Comparison of ENCODE assay signal across 25 mouse cellular contexts in the genomic region with DNA sequence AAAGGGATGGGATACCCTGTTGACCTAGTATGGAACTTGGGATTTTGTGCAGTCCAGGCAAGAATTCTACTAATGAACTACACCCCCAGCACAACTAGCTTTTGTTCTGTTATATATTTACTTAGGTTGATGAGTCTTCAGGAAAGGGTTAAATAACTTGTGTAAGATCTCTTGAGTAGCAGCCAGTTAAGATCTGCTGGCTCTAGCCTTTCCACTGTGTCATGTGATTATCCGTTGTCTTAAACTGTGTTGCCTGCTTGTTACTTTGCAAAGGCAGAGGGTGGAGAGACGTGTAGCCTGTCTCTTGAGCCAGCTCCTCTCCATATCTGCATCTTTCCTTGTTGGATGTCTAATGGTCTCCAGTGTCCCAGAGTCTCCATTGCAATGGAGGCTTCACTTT.
"Had no signal": no experiment of that assay in that cellular context is flagged by ENCODE, and none has a peak within 500 bp of the region (broad histone marks: within the 10 kb centered on the region; RNA-seq: fewer than 3 reads in every experiment).

No protein-coding gene starts in this region.

- H3K4me1 ChIP-seq: hindbrain, embryonic 10.5 days; hindbrain, embryonic 12.5 days; intestine, embryonic 15.5 days; limb, embryonic 10.5 days; limb, embryonic 12.5 days had no signal

- H3K9ac ChIP-seq: heart, embryonic 12.5 days; hindbrain, embryonic 12.5 days; hindbrain, embryonic 14.5 days; intestine, embryonic 15.5 days; limb, embryonic 12.5 days; liver, embryonic 13.5 days; liver, embryonic 15.5 days; liver, postnatal 0 days had no signal

- H3K4me3 ChIP-seq: gastrocnemius, adult 2 months; heart, embryonic 10.5 days; heart, embryonic 12.5 days; hindbrain, embryonic 10.5 days; hindbrain, embryonic 12.5 days; intestine, embryonic 15.5 days; layer of hippocampus, adult 2 months; left cerebral cortex, adult 2 months; limb, embryonic 10.5 days; limb, embryonic 12.5 days; liver, embryonic 13.5 days; liver, embryonic 15.5 days had no signal

- H3K4me2 ChIP-seq: heart, embryonic 12.5 days; hindbrain, embryonic 12.5 days; hindbrain, embryonic 14.5 days; intestine, embryonic 15.5 days; limb, embryonic 12.5 days; liver, embryonic 13.5 days; liver, embryonic 15.5 days had no signal

- ATAC-seq: hindbrain, embryonic 16.5 days; inflammation-experienced regulatory T-cells, adult 6 months; intestine, embryonic 15.5 days; intestine, postnatal 0 days; liver, postnatal 0 days had no signal

- H3K27ac ChIP-seq: gastrocnemius, adult 2 months; heart, embryonic 10.5 days; hindbrain, embryonic 10.5 days; hindbrain, embryonic 12.5 days; hindbrain, embryonic 14.5 days; intestine, embryonic 15.5 days; kidney, postnatal 0 days; layer of hippocampus, adult 2 months; left cerebral cortex, adult 2 months; limb, embryonic 10.5 days; limb, embryonic 12.5 days; liver, embryonic 13.5 days; liver, embryonic 15.5 days had no signal

- H3K27me3 ChIP-seq: heart, embryonic 12.5 days; hindbrain, embryonic 12.5 days; intestine, embryonic 15.5 days; limb, embryonic 12.5 days; liver, embryonic 13.5 days; liver, embryonic 15.5 days had no signal

- H3K9me3 ChIP-seq: heart, embryonic 10.5 days; heart, embryonic 12.5 days; hindbrain, embryonic 10.5 days; hindbrain, embryonic 12.5 days; intestine, embryonic 15.5 days; limb, embryonic 10.5 days; limb, embryonic 12.5 days; liver, embryonic 13.5 days; liver, embryonic 15.5 days had no signal

- DNase-seq: gastrocnemius, adult 2 months; gastrocnemius, postnatal 10 days; gastrocnemius, postnatal 25 days; heart, adult 18-20 months; heart, postnatal 10 days; heart, postnatal 4 days; kidney, postnatal 4 days; liver; liver, embryonic 13.5 days; liver, postnatal 0 days had no signal
